Mouse (Mus musculus) lung, postnatal 0 days (tissue): ENCODE results near the gene Chrng. TPM values are rescaled to one million over a fixed set of nuclear protein-coding genes. Genes with fewer than 3 reads are reported as not detected.

Source experiments
- ATAC-seq: fragments of 200-750 bp; cut with Nextera tagmentation; 2 replicates; pipeline ENCODE4 v1.8.0; 2017; ENCODE audit warnings: moderate library complexity
- DNase-seq: peaks from one replicate; pipeline ENCODE4 v3.0.0-alpha.2; 2016; ENCODE audit warnings: low spot score
- H3K27ac ChIP-seq: fragments of 300-500 bp; sonication (generic); 2 replicates; pipeline ENCODE4 v1.5.1; 2014; ENCODE audit warnings: antibody characterized with exemption, mild to moderate bottlenecking, low read length, mixed read lengths
- H3K27me3 ChIP-seq: fragments of 300-500 bp; sonication (generic); replicated peaks from 2 replicates; pipeline ENCODE4 v1.6.1; 2014; ENCODE audit warnings: low read length, mixed read lengths; ENCODE audit not compliant: insufficient read depth
- H3K36me3 ChIP-seq: fragments of 300-500 bp; sonication (generic); 2 replicates; pipeline ENCODE4 v1.6.1; 2014; ENCODE audit warnings: low read length, mixed read lengths; ENCODE audit not compliant: insufficient read depth
- H3K4me1 ChIP-seq: fragments of 300-500 bp; sonication (generic); 2 replicates; pipeline ENCODE4 v1.6.1; 2014; ENCODE audit warnings: antibody characterized with exemption, low read depth, low read length, mixed read lengths; ENCODE audit not compliant: insufficient read depth
- H3K4me2 ChIP-seq: fragments of 300-500 bp; sonication (generic); replicated peaks from 2 replicates; pipeline ENCODE4 v1.6.1; 2014; ENCODE audit warnings: low read depth, mild to moderate bottlenecking, low read length, moderate library complexity, mixed read lengths
- H3K4me3 ChIP-seq: fragments of 300-500 bp; sonication (generic); 2 replicates; pipeline ENCODE4 v1.5.1; 2014; ENCODE audit warnings: low read depth, low read length
- H3K9ac ChIP-seq: fragments of 300-500 bp; sonication (generic); replicated peaks from 2 replicates; pipeline ENCODE4 v1.6.1; 2014; ENCODE audit warnings: low read depth, mild to moderate bottlenecking
- H3K9me3 ChIP-seq: fragments of 300-500 bp; sonication (generic); 2 replicates; pipeline ENCODE4 v1.6.1; 2016; ENCODE audit warnings: low read length, mixed read lengths
- CTCF ChIP-seq: IDR thresholded peaks from 2 replicates; pipeline ENCODE4 v1.5.1; 2016; ENCODE audit warnings: antibody characterized with exemption, mild to moderate bottlenecking
- EP300 ChIP-seq: IDR thresholded peaks from 2 replicates; pipeline ENCODE4 v1.6.1; 2016; ENCODE audit warnings: antibody characterized with exemption, mild to moderate bottlenecking, control low read depth
- WGBS: fragments of 180-500 bp; shearing (Covaris S2); extraction: QIAGEN DNeasy Blood & Tissue Kit; methylation state at CpG from one replicate; pipeline ENCODE4 v1.1.7; 2014; 5-methylcytosine and 5-hydroxymethylcytosine counted together
- polyA plus RNA-seq: library from polyadenylated mRNA; unstranded; fragments of >200 nt; fragmentation: Nextera tagmentation; extraction: Ambion mirVana; gene quantifications from 2 replicates; pipeline ENCODE4 v1.2.1, GENCODE M21; 2015

The Chrng gene
- 0.04 TPM in 1 of 2 replicates, not detected in the other for polyA plus RNA-seq

- H3K4me1 ChIP-seq = no peaks in the 10 kb centered on the region
- H3K27ac ChIP-seq = no peak within 1 kb of the TSS
- ATAC-seq (no peak), DNase-seq (no peak)
- no peak within 1 kb of the TSS for H3K4me2 ChIP-seq
- H3K36me3 ChIP-seq = no peaks in the 10 kb centered on the region
- TF ChIP-seq EP300 (no peak), CTCF (no peak)
- H3K9ac ChIP-seq = no peak within 1 kb of the TSS
- 0 out of 2 replicates have a peak, but pooled peaks cover 6% of the 10 kb centered on the region for H3K27me3 ChIP-seq
- WGBS = 81% methylated on average over 7 of the region's 7 CpGs
- H3K4me3 ChIP-seq = no peak within 1 kb of the TSS
- no peaks in the 10 kb centered on the region for H3K9me3 ChIP-seq
These were observed at the start of gene Chrng for GRCm38 (mm10) chr1:87204465-87204864. Gene Chrng, plus strand, starts transcription at chr1:87204657.

- H3K27ac ChIP-seq = no peak overlapping the region
- H3K4me1 ChIP-seq = no peaks in the 10 kb centered on the region
- WGBS = under 1% methylated on average over 32 of the region's 56 CpGs
- DNase-seq = no peak
- TF ChIP-seq EP300 = no peak
- TF ChIP-seq CTCF = no peak
- no peak overlapping the region for H3K9ac ChIP-seq
- no peaks in the 10 kb centered on the region for H3K9me3 ChIP-seq
- H3K4me3 ChIP-seq = peak overlapping the region; percentile 8; the same call in 1 of the 2 replicates
- peak overlapping the region; percentile 42 for H3K4me2 ChIP-seq
- peaks cover 71% of the 10 kb centered on the region for H3K27me3 ChIP-seq
- no peak for ATAC-seq
- no peaks in the 10 kb centered on the region for H3K36me3 ChIP-seq
These were observed 48.8 kb upstream of the Chrng start for GRCm38 (mm10) chr1:87155531-87156198.

- 0% methylated on average over 11 of the region's 12 CpGs for WGBS
- DNase-seq (no peak), ATAC-seq (no peak)
- H3K4me2 ChIP-seq = peak within 1 kb of the TSS; percentile 42
- TF ChIP-seq EP300 (no peak), CTCF (no peak)
- H3K4me1 ChIP-seq = no peaks in the 10 kb centered on the region
- no peak within 1 kb of the TSS for H3K9ac ChIP-seq
- H3K27ac ChIP-seq = no peak within 1 kb of the TSS
- H3K36me3 ChIP-seq = no peaks in the 10 kb centered on the region
- H3K27me3 ChIP-seq = peaks cover 70% of the 10 kb centered on the region
- H3K9me3 ChIP-seq = no peaks in the 10 kb centered on the region
- H3K4me3 ChIP-seq = peak within 1 kb of the TSS; percentile 8; the same call in 1 of the 2 replicates
These were observed 48.3 kb upstream of the Chrng start, which contains the start of gene Ecel1 for GRCm38 (mm10) chr1:87156199-87156587. Gene Ecel1, minus strand, starts transcription at chr1:87156521.

- no peak overlapping the region for H3K4me3 ChIP-seq
- H3K9me3 ChIP-seq = no peaks in the 10 kb centered on the region
- no peak overlapping the region for H3K27ac ChIP-seq
- no peaks in the 10 kb centered on the region for H3K36me3 ChIP-seq
- no peak for DNase-seq
- no peak overlapping the region for H3K4me2 ChIP-seq
- H3K4me1 ChIP-seq = no peaks in the 10 kb centered on the region
- no peak overlapping the region for H3K9ac ChIP-seq
- TF ChIP-seq EP300 (no peak), CTCF (no peak)
- ATAC-seq = no peak
- H3K27me3 ChIP-seq = peaks cover 41% of the 10 kb centered on the region
- 69% methylated on average over 3 of the region's 3 CpGs for WGBS
These were observed 45.1 kb upstream of the Chrng start for GRCm38 (mm10) chr1:87159396-87159795.

GRCm38 (mm10) chr1:87164164-87164795 lies 40.2 kb upstream of the Chrng start:
- no peaks in the 10 kb centered on the region for H3K27me3 ChIP-seq
- H3K4me1 ChIP-seq = no peaks in the 10 kb centered on the region
- no peak overlapping the region for H3K9ac ChIP-seq
- no peak overlapping the region for H3K4me3 ChIP-seq
- no peaks in the 10 kb centered on the region for H3K36me3 ChIP-seq
- no peak for DNase-seq
- no peak for TF ChIP-seq EP300
- no peak for TF ChIP-seq CTCF
- 28% methylated on average over 10 of the region's 11 CpGs for WGBS
- H3K27ac ChIP-seq = no peak overlapping the region
- no peaks in the 10 kb centered on the region for H3K9me3 ChIP-seq
- no peak for ATAC-seq
- H3K4me2 ChIP-seq = no peak overlapping the region

GRCm38 (mm10) chr1:87164796-87165184 lies 39.7 kb upstream of the Chrng start:
- Histone ChIP-seq H3K36me3 (no peaks in the 10 kb centered on the region), H3K27ac (no peak overlapping the region), H3K4me2 (no peak overlapping the region), H3K9me3 (no peaks in the 10 kb centered on the region), H3K4me1 (no peaks in the 10 kb centered on the region), H3K27me3 (peaks cover 2% of the 10 kb centered on the region), H3K4me3 (no peak overlapping the region), H3K9ac (no peak overlapping the region)
- DNase-seq (no peak), ATAC-seq (no peak)
- 41% methylated on average over 9 of the region's 9 CpGs for WGBS
- TF ChIP-seq CTCF (no peak), EP300 (no peak)
